Comparison of ENCODE assay signal across 8 mouse cellular contexts in the genomic region with DNA sequence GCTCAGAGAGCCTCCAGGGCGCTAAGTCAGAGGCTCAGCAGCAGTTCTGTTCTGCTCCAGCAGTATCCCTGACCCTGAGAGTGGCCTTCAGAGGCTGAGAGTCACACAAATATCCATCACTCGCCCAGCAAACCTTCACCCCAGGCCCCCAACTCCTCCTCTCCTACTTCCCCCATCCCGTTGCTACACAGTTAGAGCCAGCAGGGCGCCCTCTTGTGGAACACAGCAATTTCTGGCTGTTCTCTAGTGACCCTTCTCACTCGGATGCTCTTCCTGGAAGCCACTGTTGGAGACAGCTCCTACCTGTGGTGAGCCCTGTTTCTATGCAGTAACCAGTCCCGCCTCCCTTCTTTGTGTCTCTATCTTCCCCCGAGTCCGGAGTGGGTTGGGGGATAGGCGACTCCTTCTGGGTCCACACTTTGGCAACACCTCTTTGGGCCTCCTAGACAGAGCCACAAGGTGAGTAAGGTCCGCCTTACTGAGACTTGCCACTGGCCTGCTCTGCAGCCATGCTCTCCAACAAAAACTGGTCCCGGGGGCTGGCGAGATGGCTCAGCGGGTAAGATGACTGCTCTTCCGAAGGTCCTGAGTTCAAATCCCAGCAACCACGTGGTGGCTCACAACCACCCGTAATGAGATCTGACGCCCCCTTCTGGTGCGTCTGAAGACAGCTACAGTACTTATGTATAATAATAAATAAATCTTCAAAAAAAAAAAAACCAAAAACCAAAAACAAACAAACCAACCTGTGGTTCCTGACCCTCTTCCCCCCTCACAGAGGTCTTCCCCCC. TPM values are rescaled to one million over a fixed set of nuclear protein-coding genes. Genes with fewer than 3 reads are reported as not detected.
A peak's percentile ranks its signal among the peaks of the same experiment; 100 is the strongest.
DNase-seq lines count a peak whose midpoint lies in the region; ATAC-seq and TF ChIP-seq lines count a peak whose summit lies in the region.

No protein-coding gene starts in this region.

- H3ac ChIP-seq in myocyte (ENCODE audit: control insufficient read depth, insufficient read length) = no peak overlapping the region

- peaks cover 8% of the 10 kb centered on the region for H3K36me3 ChIP-seq in embryonic facial prominence, embryonic 13.5 days
- H3K36me3 ChIP-seq in liver, embryonic 11.5 days (ENCODE audit: control insufficient read depth, insufficient read depth, low read length) = no peaks in the 10 kb centered on the region; the same call in 1 of the 2 replicates
- H3K36me3 ChIP-seq in myocyte (ENCODE audit: control insufficient read depth, insufficient read depth) = peaks cover 6% of the 10 kb centered on the region
- H3K36me3 ChIP-seq in stomach, embryonic 15.5 days = peaks cover 10% of the 10 kb centered on the region

- peaks cover 35% of the 10 kb centered on the region for H3K27me3 ChIP-seq in embryonic facial prominence, embryonic 13.5 days
- H3K27me3 ChIP-seq in liver, embryonic 11.5 days (replicated peaks; ENCODE audit: control insufficient read depth, insufficient read depth, low read length) = peaks cover 34% of the 10 kb centered on the region
- H3K27me3 ChIP-seq in myocyte (ENCODE audit: control insufficient read depth, insufficient read depth, insufficient read length) = no peaks in the 10 kb centered on the region
- peaks cover 9% of the 10 kb centered on the region; the same call in 1 of the 2 replicates for H3K27me3 ChIP-seq in stomach, embryonic 15.5 days (replicated peaks)

- no peaks in the 10 kb centered on the region for H3K9me3 ChIP-seq in embryonic facial prominence, embryonic 13.5 days
- H3K9me3 ChIP-seq in liver, embryonic 11.5 days (ENCODE audit: control insufficient read depth, low read length) = no peaks in the 10 kb centered on the region
- H3K9me3 ChIP-seq in stomach, embryonic 15.5 days = no peaks in the 10 kb centered on the region

- WGBS in embryonic facial prominence, embryonic 13.5 days = 17% methylated on average over 18 of the region's 18 CpGs
- WGBS in liver, embryonic 11.5 days = 15% methylated on average over 18 of the region's 18 CpGs
- 17% methylated on average over 18 of the region's 18 CpGs for WGBS in stomach, embryonic 15.5 days

- peak overlapping the region; percentile 85 for H3K4me2 ChIP-seq in embryonic facial prominence, embryonic 13.5 days
- H3K4me2 ChIP-seq in liver, embryonic 11.5 days = peak overlapping the region; percentile 94
- peak overlapping the region; percentile 88 for H3K4me2 ChIP-seq in myocyte (ENCODE audit: low read depth)
- H3K4me2 ChIP-seq in stomach, embryonic 15.5 days = peak overlapping the region; percentile 89

- peak; percentile 89 to 91 for DNase-seq in B cell, adult 2 months
- DNase-seq in adrenal gland, postnatal 36 days = peak; percentile 92
- peak; percentile 69 to 83 for DNase-seq in heart, adult 9 months (ENCODE audit: low spot score in 2 of 2)
- peak; percentile 87 for DNase-seq in kidney, adult 9 months
- DNase-seq in liver, embryonic 11.5 days (ENCODE audit: low spot score) = peak; percentile 79

- H3K4me1 ChIP-seq in embryonic facial prominence, embryonic 13.5 days = peaks cover 60% of the 10 kb centered on the region
- peaks cover 44% of the 10 kb centered on the region for H3K4me1 ChIP-seq in liver, embryonic 11.5 days (replicated peaks; ENCODE audit: control insufficient read depth, insufficient read depth, low read length)
- peaks cover 68% of the 10 kb centered on the region for H3K4me1 ChIP-seq in stomach, embryonic 15.5 days

- peak overlapping the region; percentile 95 for H3K27ac ChIP-seq in embryonic facial prominence, embryonic 13.5 days
- H3K27ac ChIP-seq in liver, embryonic 11.5 days (ENCODE audit: low read depth, low read length) = peak overlapping the region; percentile 94
- H3K27ac ChIP-seq in stomach, embryonic 15.5 days = peak overlapping the region; percentile 99

- H3K79me2 ChIP-seq in myocyte (ENCODE audit: control insufficient read depth, insufficient read depth) = peaks cover 29% of the 10 kb centered on the region

- peak; percentile 58 for ATAC-seq in embryonic facial prominence, embryonic 13.5 days (ENCODE audit: insufficient number of reproducible peaks, insufficient read depth, low FRiP score, low TSS enrichment, low read depth)
- peak; percentile 62 for ATAC-seq in liver, embryonic 11.5 days (replicated peaks; ENCODE audit: low FRiP score)
- ATAC-seq in stomach, embryonic 15.5 days (ENCODE audit: insufficient read depth, low FRiP score, low read depth) = peak; percentile 24

- peak overlapping the region; percentile 99 for H3K9ac ChIP-seq in embryonic facial prominence, embryonic 13.5 days
- peak overlapping the region; percentile 97 for H3K9ac ChIP-seq in liver, embryonic 11.5 days (ENCODE audit: low read depth, low read length)
- no peak overlapping the region for H3K9ac ChIP-seq in stomach, embryonic 15.5 days

- TF ChIP-seq POLR2A in myocyte (IDR thresholded peaks at IDR 0.05; ENCODE audit: insufficient read length, low read depth) = peak; percentile 30

- H3K4me3 ChIP-seq in embryonic facial prominence, embryonic 13.5 days = peak overlapping the region; percentile 100
- peak overlapping the region; percentile 98 for H3K4me3 ChIP-seq in liver, embryonic 11.5 days (ENCODE audit: low read depth, low read length)
- H3K4me3 ChIP-seq in myocyte = peak overlapping the region; percentile 60
- H3K4me3 ChIP-seq in stomach, embryonic 15.5 days (replicated peaks) = peak overlapping the region; percentile 83

TF ChIP-seq in myocyte, 11 proteins besides CTCF, POLR2A, EP300 and RAD21:
- TF ChIP-seq E2F4 (IDR thresholded peaks at IDR 0.05; ENCODE audit: insufficient read depth) = no peak
TF ChIP-seq in myocyte: peak in this region for 0.

RNA-seq across cellular contexts. Expression of a gene that starts 0.8 kb away (rescaled TPM):
- 100 to 1,000 TPM; 256 to 378 TPM for total RNA-seq in adrenal gland, postnatal 36 days (2021)
- polyA plus RNA-seq in embryonic facial prominence, embryonic 13.5 days (2015; fragmentation: Nextera tagmentation; extraction: Ambion mirVana) = 49.7 and 60.0 TPM in 2 replicates
- polyA plus RNA-seq in liver, embryonic 11.5 days (2014; fragmentation: Nextera tagmentation; extraction: Ambion mirVana) = 54.9 and 62.9 TPM in 2 replicates
- polyA plus RNA-seq in myocyte (2012; fragmentation: generic; extraction: Trizol) = 352 TPM
- polyA plus RNA-seq in stomach, embryonic 15.5 days (2015; fragmentation: Nextera tagmentation; extraction: Ambion mirVana) = 161 and 170 TPM in 2 replicates

RNA-seq across cellular contexts. Expression of a gene that starts 3.2 kb away (rescaled TPM):
- 1 to 10 TPM; 5.0 to 9.0 TPM for total RNA-seq in adrenal gland, postnatal 36 days (2021)
- 2.3 and 3.1 TPM in 2 replicates for polyA plus RNA-seq in embryonic facial prominence, embryonic 13.5 days (2015; fragmentation: Nextera tagmentation; extraction: Ambion mirVana)
- 0.96 and 1.7 TPM in 2 replicates for polyA plus RNA-seq in liver, embryonic 11.5 days (2014; fragmentation: Nextera tagmentation; extraction: Ambion mirVana)
- polyA plus RNA-seq in myocyte (2012; fragmentation: generic; extraction: Trizol) = 4.4 TPM
- 9.3 and 10.8 TPM in 2 replicates for polyA plus RNA-seq in stomach, embryonic 15.5 days (2015; fragmentation: Nextera tagmentation; extraction: Ambion mirVana)

RNA-seq across cellular contexts. Expression of a gene that starts 31.0 kb away (rescaled TPM):
- 10 to 100 TPM; 45.4 to 46.9 TPM for total RNA-seq in adrenal gland, postnatal 36 days (2021)
- 249 and 252 TPM in 2 replicates for polyA plus RNA-seq in embryonic facial prominence, embryonic 13.5 days (2015; fragmentation: Nextera tagmentation; extraction: Ambion mirVana)
- polyA plus RNA-seq in liver, embryonic 11.5 days (2014; fragmentation: Nextera tagmentation; extraction: Ambion mirVana) = 216 and 222 TPM in 2 replicates
- 85.6 TPM for polyA plus RNA-seq in myocyte (2012; fragmentation: generic; extraction: Trizol)
- polyA plus RNA-seq in stomach, embryonic 15.5 days (2015; fragmentation: Nextera tagmentation; extraction: Ambion mirVana) = 198 and 214 TPM in 2 replicates

RNA-seq across cellular contexts. Expression of a gene that starts 44.8 kb away (rescaled TPM):
- 10 to 100 TPM; 41.5 to 48.8 TPM for total RNA-seq in adrenal gland, postnatal 36 days (2021)
- polyA plus RNA-seq in embryonic facial prominence, embryonic 13.5 days (2015; fragmentation: Nextera tagmentation; extraction: Ambion mirVana) = 13.8 and 16.7 TPM in 2 replicates
- polyA plus RNA-seq in liver, embryonic 11.5 days (2014; fragmentation: Nextera tagmentation; extraction: Ambion mirVana) = 7.9 and 8.0 TPM in 2 replicates
- 22.8 TPM for polyA plus RNA-seq in myocyte (2012; fragmentation: generic; extraction: Trizol)
- 24.3 and 24.6 TPM in 2 replicates for polyA plus RNA-seq in stomach, embryonic 15.5 days (2015; fragmentation: Nextera tagmentation; extraction: Ambion mirVana)

RNA-seq across cellular contexts. Expression of a gene that starts 55.6 kb away (rescaled TPM):
- 10 to 100 TPM; 21.8 to 22.7 TPM for total RNA-seq in adrenal gland, postnatal 36 days (2021)
- polyA plus RNA-seq in embryonic facial prominence, embryonic 13.5 days (2015; fragmentation: Nextera tagmentation; extraction: Ambion mirVana) = 4.3 and 4.4 TPM in 2 replicates
- 5.6 and 7.4 TPM in 2 replicates for polyA plus RNA-seq in liver, embryonic 11.5 days (2014; fragmentation: Nextera tagmentation; extraction: Ambion mirVana)
- polyA plus RNA-seq in myocyte (2012; fragmentation: generic; extraction: Trizol) = 202 TPM
- polyA plus RNA-seq in stomach, embryonic 15.5 days (2015; fragmentation: Nextera tagmentation; extraction: Ambion mirVana) = 4.3 and 4.4 TPM in 2 replicates

Comparison
In these comparisons a context has a peak if more than half of its experiments do, and no peak if none do; other contexts are left out.
1. Peak in every context shown above with its lines: DNase-seq, ATAC-seq, H3K4me3 ChIP-seq and H3K27ac ChIP-seq.